Mouse (Mus musculus): ENCODE data around the gene Mlip.
"Not testable (repeated sequence)": the region's sequence is repeated elsewhere in the genome, so short reads cannot be mapped to it uniquely, and the experiment has no call there.

Mlip gene

DNA sequence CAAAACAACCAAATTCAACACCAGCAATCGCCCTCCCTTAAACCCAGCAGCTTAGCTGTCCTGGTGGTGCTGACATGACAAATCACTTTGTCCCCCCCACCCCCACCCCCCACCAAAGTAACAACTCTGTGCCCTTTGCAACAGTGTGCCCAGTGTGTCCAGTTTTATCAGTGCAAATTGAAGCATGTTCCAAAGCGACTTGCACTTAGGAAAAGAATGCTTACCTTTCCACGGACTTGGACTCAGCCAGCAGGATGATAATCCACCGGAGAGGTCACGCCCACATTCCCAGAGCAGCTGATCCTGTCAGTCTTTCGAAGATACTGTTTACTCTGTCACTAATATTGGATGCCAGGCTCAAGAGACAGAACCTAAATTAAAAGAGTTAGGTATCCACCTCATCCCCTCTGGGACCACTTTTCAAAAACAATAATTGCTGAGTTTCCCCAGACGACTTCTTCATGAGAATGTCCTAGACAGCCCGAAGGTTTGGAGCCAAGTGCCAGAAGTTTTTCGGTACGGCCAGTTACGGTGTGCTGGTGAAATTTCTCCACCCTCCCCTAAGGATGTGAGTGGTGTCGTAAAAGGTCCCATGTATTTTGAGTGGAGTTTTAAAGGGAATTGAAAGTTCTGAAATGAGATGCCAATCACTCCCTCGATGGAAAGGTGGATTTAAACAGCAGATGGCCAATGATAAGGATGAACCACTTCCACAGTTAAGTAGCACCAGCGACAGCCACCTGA, at the start of gene Mlip:
Gene Mlip (minus strand): TSS at position 538 of the 744 bp plus-strand sequence.
- DNase-seq, result no peak

- DNase-seq, result no peak
Observed at GRCm38 (mm10) chr9:77399801-77400200, 47.0 kb upstream of the Mlip start.

GRCm38 (mm10) chr9:77398856-77399631, 46.3 kb upstream of the Mlip start:
- no peak for DNase-seq

GRCm38 (mm10) chr9:77397027-77397426, 44.3 kb upstream of the Mlip start:
- DNase-seq, result no peak

- no peak for DNase-seq
Observed at GRCm38 (mm10) chr9:77391248-77391647, 38.5 kb upstream of the Mlip start.

- DNase-seq, result no peak
Observed at GRCm38 (mm10) chr9:77388956-77389355, 36.2 kb upstream of the Mlip start.

- peak; percentile 30 to 50 for DNase-seq
Observed at GRCm38 (mm10) chr9:77386751-77387150, 34.0 kb upstream of the Mlip start.

GRCm38 (mm10) chr9:77385611-77386010, 32.8 kb upstream of the Mlip start:
- DNase-seq, result no peak

DNA sequence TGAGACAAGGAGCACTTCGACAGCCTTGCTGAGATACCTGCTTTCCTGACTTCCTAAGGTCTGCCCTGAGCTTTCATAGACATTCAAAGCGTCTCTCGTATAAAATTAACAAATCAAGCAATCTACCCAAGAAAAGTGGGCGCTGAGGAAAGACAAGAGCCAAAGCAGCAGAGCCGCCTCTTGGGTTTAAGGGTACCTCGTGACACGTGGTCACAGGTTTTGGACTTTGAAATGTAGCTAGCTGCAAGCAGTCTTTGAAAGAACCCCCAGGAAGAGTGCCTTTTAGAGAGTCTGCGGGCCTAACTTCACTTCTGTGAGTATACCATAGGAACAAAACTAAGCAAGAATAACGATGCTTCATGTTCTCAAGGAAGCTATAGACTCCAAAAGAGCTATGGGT, 31.9 kb upstream of the Mlip start:
- no peak for DNase-seq

- no peak for DNase-seq
Observed at GRCm38 (mm10) chr9:77383951-77384350, 31.2 kb upstream of the Mlip start.

DNA sequence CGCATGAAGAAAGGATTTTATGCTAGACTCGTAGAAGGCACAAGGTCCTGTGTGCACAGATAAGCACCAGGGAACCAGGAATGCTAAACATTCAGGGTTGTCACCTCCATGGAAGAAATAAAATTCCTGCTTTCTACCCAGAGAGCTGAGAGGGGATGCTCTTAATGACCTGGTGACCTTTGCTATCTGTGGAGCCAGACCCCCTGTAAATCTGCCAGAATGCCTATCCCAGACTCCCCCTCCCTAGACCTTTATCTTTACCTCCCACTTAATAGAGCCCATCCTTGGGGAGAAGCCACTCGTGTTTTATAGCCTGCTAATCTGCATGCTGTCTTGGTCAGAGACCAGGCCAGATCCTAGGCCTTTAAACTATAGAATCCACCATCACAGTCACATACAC, 29.7 kb upstream of the Mlip start:
- no peak for DNase-seq

- peak; percentile 91 to 94 for DNase-seq
Observed at GRCm38 (mm10) chr9:77381565-77381964, 28.8 kb upstream of the Mlip start.

GRCm38 (mm10) chr9:77379625-77380024, 26.9 kb upstream of the Mlip start:
- peak; percentile 88 to 91 for DNase-seq

DNA sequence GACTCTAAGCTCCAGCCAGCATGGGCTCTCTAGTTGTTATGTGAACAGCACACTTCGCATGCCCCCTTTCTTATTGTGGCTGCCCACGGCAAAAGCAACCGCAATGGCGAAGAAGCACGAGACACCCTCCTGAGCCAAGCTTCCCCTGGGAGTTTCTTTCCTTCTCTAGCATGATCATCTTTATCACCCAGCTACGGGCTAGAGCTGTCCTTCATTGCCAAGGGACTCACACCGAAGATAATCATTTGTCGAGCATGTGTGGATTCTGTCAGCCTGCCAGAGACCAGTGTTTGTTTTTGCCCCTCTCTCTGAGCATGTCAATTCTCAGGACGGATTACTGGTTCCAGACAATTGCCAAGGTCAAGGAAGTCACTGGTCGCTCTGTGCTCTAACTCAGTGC, 24.9 kb upstream of the Mlip start:
- peak; percentile 41 to 53 for DNase-seq

- DNase-seq, result peak; percentile 72 to 79
Observed at GRCm38 (mm10) chr9:77377082-77377481, 24.3 kb upstream of the Mlip start.

DNA sequence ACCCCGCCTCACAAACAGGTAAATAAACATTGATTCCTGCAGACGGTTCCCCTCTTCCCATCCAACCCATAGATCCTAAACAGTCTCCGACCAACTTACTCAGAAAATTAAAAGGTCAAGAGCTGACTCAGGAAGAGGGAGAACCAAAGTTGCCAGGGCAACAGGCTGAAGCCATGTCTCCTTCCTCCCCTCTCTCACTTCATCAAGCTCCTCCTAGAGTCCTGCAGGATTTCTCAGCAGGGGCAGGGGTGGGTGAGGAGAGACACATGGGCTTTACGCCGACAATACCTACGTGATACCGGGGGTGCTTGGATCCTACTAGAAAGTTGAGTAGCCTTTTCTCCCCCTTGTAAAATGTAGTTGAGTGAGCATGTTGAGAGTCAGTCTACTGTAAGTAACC, 23.8 kb upstream of the Mlip start:
- DNase-seq, result no peak

- no peak for DNase-seq
Observed at GRCm38 (mm10) chr9:77370706-77371105, 17.9 kb upstream of the Mlip start.

- peak; percentile 21 to 42 for DNase-seq
Observed at GRCm38 (mm10) chr9:77369262-77369661, 16.5 kb upstream of the Mlip start.

DNA sequence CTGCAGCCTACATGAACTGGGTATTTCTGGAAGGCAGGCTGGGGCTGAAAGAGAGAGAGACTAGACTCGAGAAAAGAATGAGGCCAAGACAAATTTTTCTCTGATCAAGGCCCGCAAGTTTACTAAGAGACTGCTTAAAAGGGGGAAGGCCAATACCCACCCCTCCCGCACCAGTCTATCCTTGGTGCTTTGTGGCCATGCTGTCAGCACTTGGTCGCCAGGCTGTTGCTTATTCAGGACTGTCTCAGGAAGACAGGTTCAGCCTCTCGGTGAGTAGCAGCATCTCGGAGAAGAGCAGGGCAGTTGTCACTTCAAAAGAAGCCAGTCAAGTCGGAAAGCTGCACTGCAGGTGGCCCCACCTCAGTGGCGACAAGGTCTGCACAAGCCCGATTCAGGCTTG, 11.9 kb upstream of the Mlip start:
- DNase-seq, result not testable (repeated sequence)

GRCm38 (mm10) chr9:77362906-77363305, 10.1 kb upstream of the Mlip start:
- no peak for DNase-seq

DNA sequence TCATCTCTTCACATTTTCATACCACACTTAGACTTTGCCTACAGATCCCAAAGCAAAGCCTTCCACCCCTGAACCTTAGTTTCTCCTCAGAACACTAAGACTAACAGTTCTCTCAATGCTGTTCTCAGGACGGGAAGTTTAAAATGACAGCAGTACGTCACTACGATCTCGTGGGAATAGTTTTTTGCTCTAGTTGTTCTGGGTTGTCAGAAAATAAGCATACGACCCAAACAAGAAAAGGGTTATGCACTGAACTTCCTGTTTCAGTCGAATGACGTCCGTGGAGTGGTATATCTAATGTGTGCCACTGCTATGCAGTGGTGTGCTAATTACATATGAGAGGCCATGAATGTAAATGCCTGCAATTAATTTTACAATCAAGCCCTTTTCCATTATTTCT, 7.9 kb upstream of the Mlip start:
- DNase-seq, result no peak

- DNase-seq, result no peak
Observed at GRCm38 (mm10) chr9:77359278-77359973, 6.7 kb upstream of the Mlip start.

DNA sequence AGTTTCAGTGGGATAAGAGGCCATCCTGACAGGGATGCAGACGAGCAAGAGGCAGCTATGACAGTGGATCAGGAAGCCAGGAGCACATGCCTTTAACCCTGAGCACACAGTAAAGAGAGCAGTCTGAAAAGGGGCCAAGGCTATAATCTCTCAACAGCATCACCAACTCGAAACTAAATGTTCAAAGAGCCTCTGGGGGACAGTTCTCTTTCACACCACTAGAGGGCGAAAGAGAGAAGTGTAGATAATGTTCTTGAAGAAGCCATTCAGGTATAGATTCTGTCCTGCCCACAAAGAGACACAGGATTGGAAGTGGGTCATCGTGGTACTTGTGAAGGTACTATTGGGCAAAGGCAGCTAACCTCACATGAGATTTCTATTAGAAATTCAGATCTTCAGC, 1.2 kb upstream of the Mlip start:
- DNase-seq, result no peak

DNA sequence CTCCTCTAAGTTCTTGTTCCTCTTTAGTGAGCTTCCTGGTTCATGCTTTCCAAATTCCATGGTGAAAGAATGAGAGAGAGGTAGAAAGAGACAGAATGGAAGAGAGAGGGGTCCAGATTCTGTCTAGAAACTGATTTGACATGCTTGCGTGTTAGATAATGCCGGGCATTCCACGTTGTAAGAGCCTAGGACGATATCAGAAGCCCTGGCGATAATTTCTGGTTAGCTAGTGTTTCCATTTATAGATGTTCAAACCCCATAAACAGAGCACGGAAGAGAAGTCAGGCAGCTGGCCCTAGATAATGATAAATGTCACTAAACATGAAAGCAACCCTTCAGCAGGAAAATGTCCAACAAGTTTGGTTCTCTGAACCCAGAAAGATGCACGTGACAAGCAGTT, 5.1 kb downstream of the Mlip start:
- no peak for DNase-seq

All from cerebellum, postnatal 10 days (tissue).